Mouse (Mus musculus): ENCODE measurements around the gene Mvp. TPM values are rescaled to one million over a fixed set of nuclear protein-coding genes. Genes with fewer than 3 reads are reported as not detected.

Mvp gene
- total and polyA plus RNA-seq, 3 experiments: 19.8 to 20.6 TPM; not detected in 1

- no peak for TF ChIP-seq JUND (IDR thresholded peaks at IDR 0.05; ENCODE audit: low read depth, low read length)
- TF ChIP-seq BHLHE40 (IDR thresholded peaks at IDR 0.05; ENCODE audit: borderline replicate concordance, low read depth, low read length): no peak
- no peak for TF ChIP-seq TCF12 (IDR thresholded peaks at IDR 0.05; ENCODE audit: low read depth, low read length)
- TF ChIP-seq GABPA (IDR thresholded peaks at IDR 0.05; ENCODE audit: low read depth, low read length): no peak
- TF ChIP-seq POLR2A (IDR thresholded peaks at IDR 0.05; ENCODE audit: control insufficient read depth in 1 of 2, insufficient read depth in 1 of 2, low read depth in 1 of 2, low read length in 2 of 2, poor library complexity in 1 of 2): no peak
- peak; percentile 23; the same call in 1 of the 2 replicates for TF ChIP-seq ZC3H11A (IDR thresholded peaks at IDR 0.05; ENCODE audit: low read depth, low read length)
- no peak for TF ChIP-seq NRF1 (IDR thresholded peaks at IDR 0.05; ENCODE audit: insufficient read depth, low read depth, low read length, poor library complexity, severe bottlenecking)
- no peak for TF ChIP-seq E2F4 (IDR thresholded peaks at IDR 0.05; ENCODE audit: borderline replicate concordance, low read depth, low read length)
- no peak for TF ChIP-seq ZNF384 (IDR thresholded peaks at IDR 0.05; ENCODE audit: low read depth, low read length)
- TF ChIP-seq ZKSCAN1 (IDR thresholded peaks at IDR 0.05; ENCODE audit: low read depth, low read length): no peak
Measured at GRCm38 (mm10) chr7:127004122-127004875, 10.1 kb downstream of the Mvp start (continued).

- peaks cover 0 to 16% of the 10 kb centered on the region in 2 experiments; a peak in 2 of 4 replicates for H3K36me3 ChIP-seq (ENCODE audit: control insufficient read depth in 1 of 2, insufficient read depth in 2 of 2, low read length in 2 of 2)
- no peak overlapping the region for H3K9ac ChIP-seq (ENCODE audit: control insufficient read depth, low read depth, low read length, poor library complexity, severe bottlenecking)
- no peak for DNase-seq (ENCODE audit: low read depth, low spot score)
- H3K27me3 ChIP-seq (ENCODE audit: control insufficient read depth in 1 of 2, insufficient read depth in 2 of 2, low read length in 2 of 2): no peaks in the 10 kb centered on the region
- H3K4me3 ChIP-seq (ENCODE audit: control insufficient read depth in 1 of 2, insufficient read depth in 1 of 2, low read depth in 2 of 2, low read length in 2 of 2): no peak overlapping the region
- TF ChIP-seq ELF1 (IDR thresholded peaks at IDR 0.05; ENCODE audit: low read depth, low read length) (no peak), MEF2A (IDR thresholded peaks at IDR 0.05; ENCODE audit: extremely low read depth, insufficient replicate concordance, low read depth, low read length, poor library complexity, severe bottlenecking) (no peak), ETS1 (IDR thresholded peaks at IDR 0.05; ENCODE audit: low read depth, low read length) (no peak), CHD2 (IDR thresholded peaks at IDR 0.05; ENCODE audit: low read length) (no peak), ZKSCAN1 (IDR thresholded peaks at IDR 0.05; ENCODE audit: low read depth, low read length) (no peak), EP300 (IDR thresholded peaks at IDR 0.05; ENCODE audit: low read depth in 1 of 2, low read length in 2 of 2) (no peak), TCF12 (IDR thresholded peaks at IDR 0.05; ENCODE audit: low read depth, low read length) (no peak), SMC3 (IDR thresholded peaks at IDR 0.05; ENCODE audit: low read depth, low read length) (no peak), GABPA (IDR thresholded peaks at IDR 0.05; ENCODE audit: low read depth, low read length) (no peak), TAL1 (IDR thresholded peaks at IDR 0.05; ENCODE audit: low read length) (no peak), MYB (IDR thresholded peaks at IDR 0.05; ENCODE audit: low read depth, low read length) (no peak)
- no peak overlapping the region for H3K27ac ChIP-seq (ENCODE audit: control insufficient read depth, low read depth, low read length)
- no peaks in the 10 kb centered on the region for H3K9me3 ChIP-seq (replicated peaks; ENCODE audit: insufficient read depth, low read length)
- no peaks in the 10 kb centered on the region; the same call in 1 of the 2 replicates for H3K79me2 ChIP-seq (ENCODE audit: control insufficient read depth, insufficient read depth, low read length, poor library complexity)
- peaks cover 10 to 22% of the 10 kb centered on the region in 2 experiments; a peak in 3 of 4 replicates for H3K4me1 ChIP-seq (ENCODE audit: control insufficient read depth in 1 of 2, insufficient read depth in 2 of 2, low read length in 2 of 2)
Measured at GRCm38 (mm10) chr7:127003620-127004019, 10.8 kb downstream of the Mvp start.
